Mouse (Mus musculus) testis, adult 2 months (tissue): ENCODE measurements at regions not wholly inside any gene's neighbourhood (a gene's known extent, or its start where the extent isn't known, plus 50 kb on each side); places are given as distances from the start of the nearest gene placed in this dataset.

Experiments
- H3K27ac ChIP-seq: fragments of 200-500 bp; 2 replicates; pipeline ENCODE4 v1.5.1; 2012; ENCODE audit warnings: low read depth, low read length; ENCODE audit not compliant: control insufficient read depth, insufficient read depth
- H3K27me3 ChIP-seq: fragments of 200-500 bp; 2 replicates; pipeline ENCODE4 v1.6.1; 2012; ENCODE audit warnings: mild to moderate bottlenecking, low read length, moderate library complexity; ENCODE audit not compliant: control insufficient read depth, insufficient read depth
- H3K36me3 ChIP-seq: fragments of 200-500 bp; 2 replicates; pipeline ENCODE4 v1.6.1; 2012; ENCODE audit warnings: mild to moderate bottlenecking, low read length; ENCODE audit not compliant: control insufficient read depth, insufficient read depth
- H3K4me1 ChIP-seq: fragments of 200-500 bp; 2 replicates; pipeline ENCODE4 v1.6.1; 2012; ENCODE audit warnings: low read length; ENCODE audit not compliant: control insufficient read depth, insufficient read depth
- H3K4me3 ChIP-seq: fragments of 200-500 bp; 2 replicates; pipeline ENCODE4 v1.5.1; 2012; ENCODE audit warnings: low read depth, mild to moderate bottlenecking, low read length, moderate library complexity, mixed read lengths; ENCODE audit not compliant: control insufficient read depth
- CTCF ChIP-seq: fragments of 200-500 bp; IDR thresholded peaks from 2 replicates; pipeline ENCODE4 v1.5.1; 2012; ENCODE audit warnings: low read depth, mild to moderate bottlenecking, inconsistent platforms, low read length, moderate library complexity; ENCODE audit not compliant: control insufficient read depth, insufficient read depth, insufficient replicate concordance
- POLR2A ChIP-seq: fragments of 200-500 bp; IDR thresholded peaks from 2 replicates; pipeline ENCODE4 v1.6.1; 2012; ENCODE audit warnings: low read depth, mild to moderate bottlenecking, inconsistent platforms, low read length, moderate library complexity; ENCODE audit not compliant: control insufficient read depth

GRCm38 (mm10) chr5:99165807-99166360, 128.7 kb upstream of the Prkg2 start:
- Histone ChIP-seq H3K27me3 (no peaks in the 10 kb centered on the region), H3K4me3 (no peak overlapping the region), H3K27ac (no peak overlapping the region), H3K4me1 (no peaks in the 10 kb centered on the region), H3K36me3 (no peaks in the 10 kb centered on the region)
- TF ChIP-seq POLR2A (no peak), CTCF (no peak)

- H3K4me1 ChIP-seq: no peaks in the 10 kb centered on the region
- no peaks in the 10 kb centered on the region for H3K36me3 ChIP-seq
- H3K27me3 ChIP-seq: no peaks in the 10 kb centered on the region
- H3K27ac ChIP-seq: no peak overlapping the region
- peak; percentile 28; the same call in 1 of the 2 replicates for TF ChIP-seq CTCF
- TF ChIP-seq POLR2A: no peak
- no peak overlapping the region for H3K4me3 ChIP-seq
These were observed 120.8 kb upstream of the Prkg2 start for GRCm38 (mm10) chr5:99157973-99158372.

DNA sequence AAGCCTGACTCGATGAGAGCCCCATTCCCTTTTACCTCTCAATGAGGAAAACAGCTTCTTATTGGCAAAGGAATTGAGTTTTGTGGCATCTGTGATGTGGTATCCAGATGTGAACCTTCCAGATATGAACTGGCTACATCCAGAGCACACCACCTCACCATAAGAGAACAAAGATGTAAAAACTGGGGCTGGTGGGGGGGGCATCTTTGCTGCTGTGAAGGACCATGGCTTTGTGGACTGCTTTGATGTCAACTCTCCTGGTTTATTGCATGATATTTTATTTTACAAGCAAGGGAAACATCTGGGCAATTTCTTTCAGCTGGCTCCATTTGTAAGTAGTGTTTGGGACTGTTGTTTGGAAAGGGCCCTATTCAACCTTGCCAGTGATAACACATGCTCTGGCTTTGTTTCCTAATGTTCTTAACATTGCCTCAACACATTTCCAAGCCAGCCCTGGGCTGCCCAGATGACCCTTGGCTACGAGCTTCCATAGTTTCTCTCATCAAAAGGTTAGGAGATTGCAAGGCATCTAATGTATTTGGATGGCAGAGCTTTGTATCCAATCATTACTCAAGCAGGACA, 116.2 kb upstream of the Prkg2 start:
- Histone ChIP-seq H3K4me1 (no peaks in the 10 kb centered on the region), H3K27ac (no peak overlapping the region), H3K36me3 (no peaks in the 10 kb centered on the region), H3K27me3 (no peaks in the 10 kb centered on the region), H3K4me3 (no peak overlapping the region)
- TF ChIP-seq POLR2A (no peak), CTCF (no peak)

- Histone ChIP-seq H3K27ac (no peak overlapping the region), H3K36me3 (no peaks in the 10 kb centered on the region), H3K4me3 (no peak overlapping the region), H3K27me3 (no peaks in the 10 kb centered on the region), H3K4me1 (no peaks in the 10 kb centered on the region)
- TF ChIP-seq POLR2A (no peak), CTCF (no peak)
These were observed 115.1 kb upstream of the Prkg2 start for GRCm38 (mm10) chr5:99152299-99152698.

- no peaks in the 10 kb centered on the region for H3K27me3 ChIP-seq
- no peak overlapping the region for H3K27ac ChIP-seq
- TF ChIP-seq CTCF (no peak), POLR2A (no peak)
- H3K4me1 ChIP-seq: no peaks in the 10 kb centered on the region
- H3K36me3 ChIP-seq: no peaks in the 10 kb centered on the region
- H3K4me3 ChIP-seq: no peak overlapping the region
These were observed 112.8 kb upstream of the Prkg2 start for GRCm38 (mm10) chr5:99149904-99150303.

GRCm38 (mm10) chr5:99132670-99133069, 95.5 kb upstream of the Prkg2 start:
- Histone ChIP-seq H3K4me3 (no peak overlapping the region), H3K27me3 (no peaks in the 10 kb centered on the region), H3K36me3 (no peaks in the 10 kb centered on the region), H3K4me1 (no peaks in the 10 kb centered on the region), H3K27ac (no peak overlapping the region)
- TF ChIP-seq CTCF (no peak), POLR2A (no peak)

DNA sequence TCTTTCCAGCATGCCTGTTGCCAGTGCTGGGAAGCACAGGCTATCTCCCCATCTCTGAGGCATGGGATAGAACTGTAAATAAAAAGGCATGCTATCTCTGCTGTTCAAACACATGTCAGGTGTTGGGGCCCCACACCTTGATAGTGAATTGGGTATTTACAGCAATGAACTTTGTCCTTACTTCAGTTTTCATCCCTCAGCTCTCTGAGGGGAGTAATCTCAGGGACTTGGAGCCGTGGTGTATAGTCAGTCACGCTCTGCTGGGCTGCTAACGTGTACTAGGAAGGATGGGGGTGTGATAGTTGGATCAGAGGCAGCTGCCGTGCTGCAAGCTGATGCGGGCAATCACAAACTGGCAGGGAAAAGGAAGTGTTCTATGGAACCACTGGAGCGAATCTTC, 91.5 kb upstream of the Prkg2 start:
- H3K4me3 ChIP-seq: no peak overlapping the region
- no peak for TF ChIP-seq POLR2A
- no peak for TF ChIP-seq CTCF
- no peaks in the 10 kb centered on the region for H3K36me3 ChIP-seq
- no peaks in the 10 kb centered on the region for H3K4me1 ChIP-seq
- no peak overlapping the region for H3K27ac ChIP-seq
- H3K27me3 ChIP-seq: no peaks in the 10 kb centered on the region
